Mouse (Mus musculus): ENCODE measurements around the gene Cct5. TPM values are rescaled to one million over a fixed set of nuclear protein-coding genes. Genes with fewer than 3 reads are reported as not detected.
A peak's percentile ranks its signal among the peaks of the same experiment; 100 is the strongest.

Gene Cct5
- polyA plus RNA-seq, 1 experiment from 2014 or later = 473 TPM

DNA sequence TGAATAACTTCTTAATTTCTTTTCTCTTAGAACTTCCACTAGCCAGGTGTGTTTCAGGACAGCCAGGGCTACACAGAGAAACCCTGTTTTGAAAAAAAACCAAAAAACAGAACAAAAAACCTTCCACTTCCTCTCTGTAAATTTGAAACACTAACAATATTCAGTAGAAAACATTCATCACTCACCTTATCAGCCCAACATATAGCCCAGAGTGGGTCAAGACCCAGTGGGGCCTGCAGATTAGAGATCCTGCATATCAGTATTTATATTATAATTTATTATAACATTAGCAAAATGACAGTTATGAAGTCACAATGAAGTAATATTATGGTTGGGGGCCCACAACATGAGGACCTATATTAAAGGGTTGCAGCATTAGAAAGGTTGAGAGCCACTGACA, 27.9 kb downstream of the Cct5 start:
- Histone ChIP-seq H3K4me2 (no peak overlapping the region), H3K27me3 (replicated peaks) (no peaks in the 10 kb centered on the region), H3K36me3 (no peaks in the 10 kb centered on the region), H3K9ac (replicated peaks) (no peak overlapping the region), H3K4me3 (replicated peaks) (no peak overlapping the region), H3K9me3 (replicated peaks) (no peaks in the 10 kb centered on the region), H3K4me1 (0 out of 2 replicates have a peak, but pooled peaks cover 1% of the 10 kb centered on the region), H3K27ac (replicated peaks) (no peak overlapping the region)
- no peak for ATAC-seq (ENCODE audit: low FRiP score)

DNA sequence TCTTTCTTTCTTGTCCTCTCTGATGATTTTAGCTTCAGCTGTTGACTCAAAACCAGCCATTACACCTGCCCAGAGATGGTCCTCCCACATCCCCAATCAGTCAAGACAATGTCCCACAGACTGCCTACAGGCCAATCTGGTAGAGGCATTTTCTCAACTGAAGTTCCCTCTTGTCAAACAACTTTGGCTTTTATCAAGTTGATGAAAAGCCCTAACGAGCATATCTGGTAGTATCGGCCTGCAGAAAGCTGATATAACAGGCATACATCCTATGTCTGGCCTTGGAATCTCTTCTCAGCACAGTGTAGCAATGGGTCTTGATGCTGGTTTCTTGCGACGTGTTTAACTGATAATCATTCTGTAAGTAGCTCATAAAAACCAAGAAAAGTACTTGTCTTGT, 28.3 kb downstream of the Cct5 start:
- H3K4me2 ChIP-seq = no peak overlapping the region
- WGBS = 89% methylated on average over 4 of the region's 4 CpGs
- ATAC-seq (ENCODE audit: low FRiP score) = no peak

DNA sequence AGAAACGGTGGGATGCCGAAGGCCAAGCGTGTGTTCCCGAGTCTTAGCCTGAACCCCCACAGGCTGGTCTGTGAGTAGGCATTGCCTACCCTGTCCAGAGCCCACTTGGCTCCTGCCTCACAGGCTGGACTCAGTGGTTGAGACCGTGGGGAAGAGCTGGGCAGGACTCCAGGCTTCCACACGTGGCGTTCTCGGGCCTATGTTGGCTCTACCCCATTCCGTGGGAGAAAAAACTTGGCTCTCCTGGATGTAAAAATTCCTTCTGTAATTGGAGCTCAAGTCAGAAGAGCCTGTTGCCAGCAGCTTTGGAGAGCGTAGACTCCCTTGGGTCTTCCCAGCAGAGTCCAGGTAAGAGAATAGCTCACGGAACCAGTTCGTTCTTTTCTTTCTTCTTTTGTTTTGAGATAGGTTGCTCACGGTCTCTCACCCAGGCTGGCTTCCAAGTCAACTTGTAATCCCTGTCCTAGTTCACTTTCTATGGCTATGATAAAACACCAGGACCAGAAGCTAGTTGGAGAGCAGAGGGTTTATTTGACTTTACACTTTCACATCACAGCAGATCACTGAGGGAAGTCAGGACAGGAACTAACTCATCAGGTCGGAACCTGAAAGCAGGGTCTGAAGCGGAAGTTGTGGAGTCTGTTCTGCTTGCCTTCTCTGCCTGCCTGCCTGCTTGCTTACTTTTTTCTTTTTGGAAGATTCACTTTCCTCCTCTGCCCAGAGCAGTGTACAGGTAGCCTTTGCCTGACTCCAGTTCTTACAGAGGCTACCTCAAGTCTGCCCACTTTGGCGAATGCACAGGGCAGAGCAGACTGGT, 29.5 kb downstream of the Cct5 start:
- H3K36me3 ChIP-seq = no peaks in the 10 kb centered on the region
- ATAC-seq (ENCODE audit: low FRiP score) = no peak
- H3K4me2 ChIP-seq = no peak overlapping the region
- no peak overlapping the region for H3K9ac ChIP-seq (replicated peaks)
- H3K4me1 ChIP-seq = 0 out of 2 replicates have a peak, but pooled peaks cover 5% of the 10 kb centered on the region
- H3K27me3 ChIP-seq (replicated peaks) = no peaks in the 10 kb centered on the region
- WGBS = 90% methylated on average over 16 of the region's 16 CpGs
- no peak overlapping the region for H3K27ac ChIP-seq (replicated peaks)
- no peak overlapping the region for H3K4me3 ChIP-seq (replicated peaks)
- no peaks in the 10 kb centered on the region for H3K9me3 ChIP-seq (replicated peaks)

More for the DNA sequence above, 28.3 kb downstream of the Cct5 start:
- Histone ChIP-seq H3K27ac (replicated peaks) (no peak overlapping the region), H3K9ac (replicated peaks) (no peak overlapping the region), H3K36me3 (no peaks in the 10 kb centered on the region), H3K4me3 (replicated peaks) (no peak overlapping the region), H3K9me3 (replicated peaks) (no peaks in the 10 kb centered on the region), H3K4me1 (0 out of 2 replicates have a peak, but pooled peaks cover 5% of the 10 kb centered on the region), H3K27me3 (replicated peaks) (no peaks in the 10 kb centered on the region)

DNA sequence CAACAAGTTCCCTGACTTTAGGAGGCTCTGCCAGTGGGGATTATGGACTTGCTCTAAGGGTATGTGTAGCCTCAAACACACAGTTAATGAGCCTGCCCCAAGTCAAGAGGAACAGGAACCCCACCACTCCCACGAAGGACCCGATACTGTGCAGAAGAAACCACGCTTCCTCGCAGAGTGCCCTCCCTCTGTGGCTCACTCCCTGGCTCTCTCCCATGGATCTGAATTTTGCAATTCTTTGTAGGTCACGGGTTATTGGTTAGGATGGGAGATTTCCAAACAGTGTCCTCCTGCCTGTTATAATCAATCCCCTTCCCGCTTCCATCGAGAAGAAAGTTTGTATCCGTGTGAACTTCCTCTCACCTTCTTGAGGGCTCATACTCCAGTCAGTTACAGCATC, 30.6 kb downstream of the Cct5 start:
- ATAC-seq (ENCODE audit: low FRiP score) = no peak
- 89% methylated on average over 8 of the region's 8 CpGs for WGBS
- H3K4me2 ChIP-seq = no peak overlapping the region
- no peaks in the 10 kb centered on the region for H3K27me3 ChIP-seq (replicated peaks)
- H3K9me3 ChIP-seq (replicated peaks) = no peaks in the 10 kb centered on the region
- H3K4me3 ChIP-seq (replicated peaks) = no peak overlapping the region
- H3K36me3 ChIP-seq = no peaks in the 10 kb centered on the region
- no peak overlapping the region for H3K9ac ChIP-seq (replicated peaks)
- H3K4me1 ChIP-seq = 0 out of 2 replicates have a peak, but pooled peaks cover 5% of the 10 kb centered on the region
- H3K27ac ChIP-seq (replicated peaks) = no peak overlapping the region

DNA sequence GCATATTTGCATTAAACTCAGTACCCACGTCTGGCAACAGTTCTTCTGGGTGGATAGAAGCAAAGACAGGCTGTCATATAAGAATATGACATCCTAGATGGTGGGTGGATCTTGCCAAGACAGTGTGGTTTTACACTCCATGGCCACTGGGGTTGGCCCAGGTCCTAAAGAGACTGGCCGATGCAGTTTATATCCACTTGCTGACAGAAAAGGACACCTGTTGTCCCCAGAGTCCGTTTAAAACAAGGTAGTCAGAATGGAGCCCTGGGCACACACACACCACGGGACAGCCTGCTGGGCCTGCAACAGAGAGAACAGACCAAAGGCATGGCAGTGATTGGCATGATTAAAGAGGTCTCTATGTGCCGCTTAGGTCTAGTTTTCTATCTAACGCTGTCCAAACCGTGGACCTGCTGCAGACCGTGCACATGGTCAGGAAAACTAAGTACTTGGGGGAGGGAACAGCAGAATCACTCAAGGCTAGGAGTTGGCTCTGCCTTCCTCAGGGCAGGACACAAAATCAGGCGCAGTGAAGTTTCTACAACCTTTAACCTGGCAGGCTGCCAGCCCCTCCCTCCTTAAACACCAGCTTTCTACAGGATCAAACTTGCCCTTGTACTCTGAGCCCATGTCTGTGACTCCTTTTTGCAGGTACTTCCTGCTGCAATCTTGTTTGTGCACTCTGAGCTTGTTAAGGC, 32.1 kb downstream of the Cct5 start:
- no peak for ATAC-seq (ENCODE audit: low FRiP score)

DNA sequence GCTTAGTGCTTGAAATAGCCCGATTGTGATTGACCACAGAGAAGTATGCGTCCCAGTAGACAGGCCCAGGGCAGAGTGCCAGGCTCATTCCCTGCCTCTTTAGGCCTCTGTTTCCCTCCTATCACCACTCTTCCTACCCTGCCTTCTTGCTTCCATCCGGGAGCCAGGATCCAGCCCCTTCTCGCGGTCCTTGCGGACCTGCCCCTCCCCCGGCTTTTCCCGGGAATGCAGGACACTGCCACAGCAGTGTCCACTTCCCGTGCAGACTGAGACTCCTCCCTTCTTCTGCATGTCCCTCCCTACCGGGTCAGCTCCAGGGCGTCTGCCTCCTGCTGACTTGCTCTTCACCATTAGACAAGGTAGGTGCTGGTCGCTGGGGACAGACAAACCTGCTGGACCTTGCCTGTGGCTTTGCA, 33.0 kb downstream of the Cct5 start:
- H3K27ac ChIP-seq (replicated peaks) = no peak overlapping the region
- no peak overlapping the region for H3K9ac ChIP-seq (replicated peaks)
- 0 out of 2 replicates have a peak, but pooled peaks cover 5% of the 10 kb centered on the region for H3K4me1 ChIP-seq
- 30% methylated on average over 12 of the region's 12 CpGs for WGBS
- H3K27me3 ChIP-seq (replicated peaks) = no peaks in the 10 kb centered on the region
- H3K4me2 ChIP-seq = peak overlapping the region; percentile 9; the same call in 1 of the 2 replicates
- peak; percentile 53; the same call in 1 of the 2 replicates for ATAC-seq (ENCODE audit: low FRiP score)
- no peak overlapping the region for H3K4me3 ChIP-seq (replicated peaks)
- H3K9me3 ChIP-seq (replicated peaks) = no peaks in the 10 kb centered on the region
- H3K36me3 ChIP-seq = no peaks in the 10 kb centered on the region

More for the DNA sequence above, 32.1 kb downstream of the Cct5 start:
- Histone ChIP-seq H3K27ac (replicated peaks) (no peak overlapping the region), H3K4me1 (0 out of 2 replicates have a peak, but pooled peaks cover 5% of the 10 kb centered on the region), H3K9me3 (replicated peaks) (no peaks in the 10 kb centered on the region), H3K27me3 (replicated peaks) (no peaks in the 10 kb centered on the region), H3K4me2 (no peak overlapping the region), H3K9ac (replicated peaks) (no peak overlapping the region), H3K4me3 (replicated peaks) (no peak overlapping the region), H3K36me3 (no peaks in the 10 kb centered on the region)
- WGBS = 64% methylated on average over 9 of the region's 9 CpGs

DNA sequence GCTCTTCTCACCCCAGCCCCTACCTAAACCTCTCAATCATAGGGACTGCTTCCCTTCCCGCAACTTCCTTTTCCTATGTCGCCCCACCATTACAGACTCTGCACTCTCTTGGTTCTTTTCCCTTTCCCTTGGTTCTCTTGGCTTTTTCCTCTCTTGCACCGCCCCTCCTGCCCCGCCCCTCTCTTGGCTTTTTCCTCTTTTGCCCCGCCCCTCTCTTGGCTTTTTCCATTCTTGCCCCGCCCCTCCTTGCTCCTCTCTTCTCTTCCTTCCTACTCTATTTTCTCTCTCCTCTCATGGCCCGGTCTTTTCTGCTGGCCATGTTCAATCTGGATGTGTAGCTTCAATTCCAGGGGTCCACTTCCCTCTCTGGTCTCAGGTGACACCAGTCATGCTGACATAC, 34.2 kb downstream of the Cct5 start:
- H3K27me3 ChIP-seq (replicated peaks) = no peaks in the 10 kb centered on the region
- ATAC-seq (ENCODE audit: low FRiP score) = no peak
- H3K4me1 ChIP-seq = 0 out of 2 replicates have a peak, but pooled peaks cover 5% of the 10 kb centered on the region
- no peak overlapping the region for H3K27ac ChIP-seq (replicated peaks)
- H3K4me2 ChIP-seq = no peak overlapping the region
- no peak overlapping the region for H3K9ac ChIP-seq (replicated peaks)
- no peaks in the 10 kb centered on the region for H3K36me3 ChIP-seq
- 68% methylated on average over 7 of the region's 7 CpGs for WGBS
- no peak overlapping the region for H3K4me3 ChIP-seq (replicated peaks)
- no peaks in the 10 kb centered on the region for H3K9me3 ChIP-seq (replicated peaks)

DNA sequence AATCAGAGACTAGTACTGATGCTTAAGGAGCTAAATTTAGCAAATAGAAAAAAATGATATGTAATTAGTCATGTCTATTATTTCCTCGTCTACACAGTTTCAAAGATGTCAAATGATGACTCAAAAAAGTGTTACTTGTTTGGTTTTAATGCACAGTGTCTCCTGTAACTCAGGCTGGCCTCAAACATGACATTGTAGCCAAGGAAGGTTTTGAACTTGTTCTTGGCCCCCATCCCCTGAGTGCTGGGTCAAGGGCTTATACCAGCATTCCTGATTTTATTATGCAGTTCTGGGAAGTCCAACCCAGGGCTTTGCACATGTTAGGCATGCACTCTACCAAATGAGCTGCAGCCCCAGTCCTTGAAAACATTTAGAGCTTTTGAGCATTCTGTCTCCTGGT, 35.8 kb downstream of the Cct5 start:
- WGBS = 80% methylated on average over 1 of the region's 1 CpGs
- H3K27ac ChIP-seq (replicated peaks) = no peak overlapping the region

DNA sequence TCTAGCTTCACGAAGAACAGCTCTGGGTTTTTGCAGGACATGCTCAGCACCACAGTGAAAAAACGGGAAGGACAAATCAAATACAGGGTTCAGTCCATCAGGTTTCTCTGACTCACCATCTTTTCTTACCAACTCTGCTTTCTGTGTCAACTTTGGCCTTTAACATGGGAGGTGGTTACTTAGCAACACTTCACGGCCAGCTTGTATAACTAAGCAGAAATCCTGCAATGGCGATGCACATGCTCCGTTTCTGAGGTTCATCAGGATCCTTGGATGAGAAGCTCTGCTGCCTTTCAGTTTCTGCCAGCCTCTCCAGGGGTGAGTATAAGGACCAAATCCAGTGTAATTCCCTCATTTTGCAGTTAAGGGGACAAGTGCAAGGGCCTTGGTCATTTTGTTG, 36.4 kb downstream of the Cct5 start, which contains the start of gene Cmbl:
Gene Cmbl (plus strand): TSS at position 206 of the 400 bp plus-strand sequence.
- Histone ChIP-seq H3K27ac (replicated peaks) (no peak within 1 kb of the TSS), H3K4me3 (replicated peaks) (no peak within 1 kb of the TSS), H3K4me2 (no peak within 1 kb of the TSS), H3K4me1 (0 out of 2 replicates have a peak, but pooled peaks cover 5% of the 10 kb centered on the region), H3K36me3 (no peaks in the 10 kb centered on the region), H3K9ac (replicated peaks) (no peak within 1 kb of the TSS), H3K9me3 (replicated peaks) (no peaks in the 10 kb centered on the region), H3K27me3 (replicated peaks) (no peaks in the 10 kb centered on the region)
- no peak for ATAC-seq (ENCODE audit: low FRiP score)
- whole genome bisulfite sequencing = 68% methylated on average over 5 of the region's 5 CpGs

More for the DNA sequence above, 35.8 kb downstream of the Cct5 start:
- Histone ChIP-seq H3K27me3 (replicated peaks) (no peaks in the 10 kb centered on the region), H3K4me2 (no peak overlapping the region), H3K4me1 (0 out of 2 replicates have a peak, but pooled peaks cover 5% of the 10 kb centered on the region), H3K9me3 (replicated peaks) (no peaks in the 10 kb centered on the region), H3K4me3 (replicated peaks) (no peak overlapping the region), H3K9ac (replicated peaks) (no peak overlapping the region), H3K36me3 (no peaks in the 10 kb centered on the region)
- no peak for ATAC-seq (ENCODE audit: low FRiP score)

DNA sequence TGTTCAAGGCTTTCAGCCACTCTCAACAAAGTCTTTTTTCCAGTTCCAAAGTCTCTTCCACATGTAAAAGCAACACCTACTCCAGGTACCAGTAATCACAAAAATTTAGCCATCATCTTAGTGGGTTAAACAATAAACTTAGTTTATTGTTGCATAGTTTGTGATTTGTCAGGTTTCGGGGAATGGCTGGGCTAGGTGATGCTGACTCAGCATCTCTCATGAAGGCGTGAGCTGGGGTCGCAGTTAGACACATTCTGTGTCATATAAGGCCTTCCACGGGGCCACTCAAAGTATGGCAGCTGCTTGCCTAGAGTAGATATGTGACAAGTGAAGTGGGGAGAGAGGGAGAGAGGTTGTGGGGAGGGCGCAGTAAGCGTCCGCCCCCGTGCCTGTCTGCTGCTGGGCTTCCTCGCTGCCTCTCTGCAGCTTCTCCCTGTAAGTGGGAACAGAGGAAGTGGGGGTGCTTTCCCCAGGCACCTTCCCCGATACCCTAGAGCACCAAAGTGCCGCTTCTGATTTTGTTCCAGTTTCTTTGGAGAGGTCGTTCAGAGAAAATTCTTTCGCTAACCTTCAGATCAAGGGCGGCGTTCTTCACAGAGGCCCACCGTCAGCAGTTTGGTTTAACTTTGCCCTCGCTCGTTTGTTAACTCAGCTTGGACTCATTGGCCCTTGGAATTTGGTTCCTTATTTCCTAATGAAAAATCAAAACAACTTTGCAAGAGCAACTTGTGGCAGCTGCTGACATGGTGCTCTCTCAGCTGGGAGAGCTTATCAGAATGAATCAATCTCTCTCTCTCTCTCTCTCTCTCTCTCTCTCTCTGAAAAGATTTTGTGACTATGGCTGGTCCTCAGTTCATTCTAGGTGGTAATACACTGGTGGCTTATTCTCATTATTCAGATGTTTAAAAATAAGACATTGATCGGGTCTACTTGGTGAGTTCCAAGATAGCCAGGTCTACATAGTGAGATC, 37.7 kb downstream of the Cct5 start:
- H3K4me1 ChIP-seq = 0 out of 2 replicates have a peak, but pooled peaks cover 5% of the 10 kb centered on the region
- H3K4me3 ChIP-seq (replicated peaks) = no peak overlapping the region
- WGBS = 75% methylated on average over 19 of the region's 19 CpGs
- H3K9me3 ChIP-seq (replicated peaks) = no peaks in the 10 kb centered on the region
- no peaks in the 10 kb centered on the region for H3K27me3 ChIP-seq (replicated peaks)
- no peak for ATAC-seq (ENCODE audit: low FRiP score)
- H3K4me2 ChIP-seq = no peak overlapping the region
- H3K9ac ChIP-seq (replicated peaks) = no peak overlapping the region
- no peaks in the 10 kb centered on the region for H3K36me3 ChIP-seq
- no peak overlapping the region for H3K27ac ChIP-seq (replicated peaks)

DNA sequence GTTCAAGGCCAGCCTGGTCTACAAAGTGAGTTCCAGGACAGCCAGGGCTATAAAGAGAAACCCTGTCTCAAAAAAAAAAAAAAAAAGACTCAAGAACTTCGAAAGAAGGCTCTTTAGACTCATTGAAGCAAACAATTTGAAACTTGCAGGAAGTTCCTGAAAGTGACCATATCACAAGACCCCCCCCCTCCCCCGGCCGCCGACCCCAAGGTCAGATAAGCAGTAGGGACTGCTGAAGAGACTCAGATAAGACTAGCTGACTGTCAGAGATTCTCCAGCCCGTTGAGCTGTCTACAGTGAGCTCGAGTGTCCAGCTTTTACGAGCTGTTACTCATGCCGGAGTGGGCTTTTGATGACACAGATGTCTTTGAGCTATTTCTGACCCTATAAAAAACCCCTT, 38.8 kb downstream of the Cct5 start:
- H3K27ac ChIP-seq (replicated peaks) = no peak overlapping the region

More for the DNA sequence above, 38.8 kb downstream of the Cct5 start:
- Histone ChIP-seq H3K27me3 (replicated peaks) (no peaks in the 10 kb centered on the region), H3K4me2 (no peak overlapping the region), H3K36me3 (no peaks in the 10 kb centered on the region), H3K4me1 (no peaks in the 10 kb centered on the region), H3K9ac (replicated peaks) (no peak overlapping the region), H3K4me3 (replicated peaks) (no peak overlapping the region), H3K9me3 (replicated peaks) (no peaks in the 10 kb centered on the region)
- ATAC-seq (ENCODE audit: low FRiP score) = no peak
- 86% methylated on average over 8 of the region's 8 CpGs for WGBS
